Mouse (Mus musculus): Measurements from ENCODE around the gene Fkbp5. TPM values are rescaled to one million over a fixed set of nuclear protein-coding genes. Genes with fewer than 3 reads are reported as not detected.
A peak's percentile ranks its signal among the peaks of the same experiment; 100 is the strongest.
"Not testable (repeated sequence)": the region's sequence is repeated elsewhere in the genome, so short reads cannot be mapped to it uniquely, and the experiment has no call there.

Fkbp5 gene
- polyA plus RNA-seq, 1 experiment = 26.1 TPM

DNA sequence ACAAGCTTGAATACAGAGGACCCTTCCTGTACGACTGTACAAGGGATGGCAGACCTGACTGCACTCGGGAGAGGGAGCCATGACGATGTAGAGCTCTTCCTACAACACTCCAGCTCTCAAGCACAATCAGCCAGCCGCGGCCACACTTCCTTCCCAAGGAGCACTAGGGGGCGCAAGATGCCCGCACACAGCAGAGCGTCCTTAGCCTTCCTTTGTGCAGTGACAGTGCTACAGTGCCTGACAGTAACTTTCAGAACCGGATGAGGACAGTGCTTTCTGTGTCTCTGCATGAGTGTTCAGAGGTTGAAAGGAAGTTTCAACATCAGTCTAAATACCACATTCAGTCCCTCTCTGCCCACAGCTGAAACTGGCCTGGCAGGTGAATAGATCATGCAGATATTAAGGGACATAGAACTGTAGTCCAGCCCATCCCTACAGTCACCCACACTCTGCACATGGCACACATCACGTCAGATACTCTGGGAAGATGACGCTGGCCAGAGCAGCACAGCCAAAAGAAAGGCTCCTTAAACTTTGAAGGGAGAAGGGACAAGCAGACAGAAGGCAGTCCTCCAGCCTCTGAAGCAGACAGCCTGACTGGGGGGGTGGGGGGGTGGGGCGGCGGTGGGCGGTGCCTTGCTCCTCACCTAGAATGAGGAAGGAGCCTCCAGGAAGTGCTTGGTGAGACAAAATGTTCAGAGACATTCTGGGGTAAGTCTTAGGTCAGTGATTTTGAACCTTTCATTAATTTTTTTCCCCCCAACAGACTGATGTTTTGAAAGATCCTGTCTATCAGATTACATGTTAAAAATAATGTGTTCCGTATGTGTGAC lies 109.7 kb downstream of the Fkbp5 start:
- peak; percentile 99 for TF ChIP-seq CTCF (IDR thresholded peaks at IDR 0.05; ENCODE audit: extremely low read depth, insufficient read depth, insufficient read length, insufficient replicate concordance)
- no peak; the same call in 1 of the 2 replicates for TF ChIP-seq POLR2A (IDR thresholded peaks at IDR 0.05; ENCODE audit: low read depth, low read length)
- WGBS = 18% methylated on average over 15 of the region's 15 CpGs
- Histone ChIP-seq H3K36me3 (ENCODE audit: control insufficient read depth, insufficient read depth, low read length) (peaks cover 6% of the 10 kb centered on the region), H3K27me3 (ENCODE audit: control insufficient read depth, insufficient read depth, low read length) (no peaks in the 10 kb centered on the region), H3K4me3 (ENCODE audit: extremely low read depth, insufficient read depth, insufficient read length) (peak overlapping the region; percentile 7; the same call in 1 of the 2 replicates), H3K4me1 (ENCODE audit: control insufficient read depth, insufficient read depth, insufficient read length) (peaks cover 6% of the 10 kb centered on the region; the same call in 1 of the 2 replicates), H3K27ac (ENCODE audit: insufficient read depth, low read length) (peak overlapping the region; percentile 89)
- DNase-seq (ENCODE audit: low read depth in 1 of 2, low spot score in 2 of 2) = peak; percentile 80 to 85

DNA sequence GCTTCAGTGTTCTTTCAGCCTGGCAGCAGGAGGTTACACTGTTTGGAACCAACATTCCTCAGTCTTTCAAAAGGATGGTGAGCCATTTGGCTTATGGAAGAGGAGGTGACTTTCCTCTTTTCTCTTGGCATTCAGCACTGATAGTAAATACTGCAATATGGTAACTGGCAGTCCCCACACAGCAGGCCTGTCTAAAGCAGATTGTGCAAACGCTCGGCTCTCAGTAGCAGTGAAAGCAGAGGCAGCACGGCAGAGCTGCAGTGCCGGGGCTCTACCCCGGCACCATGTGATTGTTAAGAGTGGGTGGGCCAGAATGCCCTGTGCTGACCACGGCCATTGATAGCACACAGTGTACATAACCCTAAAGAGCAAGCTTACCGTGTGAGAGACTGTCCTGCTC lies 110.9 kb downstream of the Fkbp5 start:
- Histone ChIP-seq H3K4me3 (ENCODE audit: extremely low read depth, insufficient read depth, insufficient read length) (no peak overlapping the region), H3K4me1 (ENCODE audit: control insufficient read depth, insufficient read depth, insufficient read length) (peaks cover 6% of the 10 kb centered on the region; the same call in 1 of the 2 replicates), H3K36me3 (ENCODE audit: control insufficient read depth, insufficient read depth, low read length) (peaks cover 7% of the 10 kb centered on the region), H3K27ac (ENCODE audit: insufficient read depth, low read length) (no peak overlapping the region), H3K27me3 (ENCODE audit: control insufficient read depth, insufficient read depth, low read length) (no peaks in the 10 kb centered on the region)
- DNase-seq (ENCODE audit: low read depth in 1 of 2, low spot score in 2 of 2) = no peak
- TF ChIP-seq CTCF (IDR thresholded peaks at IDR 0.05; ENCODE audit: extremely low read depth, insufficient read depth, insufficient read length, insufficient replicate concordance) = no peak
- no peak for TF ChIP-seq POLR2A (IDR thresholded peaks at IDR 0.05; ENCODE audit: low read depth, low read length)
- 89% methylated on average over 7 of the region's 7 CpGs for WGBS

DNA sequence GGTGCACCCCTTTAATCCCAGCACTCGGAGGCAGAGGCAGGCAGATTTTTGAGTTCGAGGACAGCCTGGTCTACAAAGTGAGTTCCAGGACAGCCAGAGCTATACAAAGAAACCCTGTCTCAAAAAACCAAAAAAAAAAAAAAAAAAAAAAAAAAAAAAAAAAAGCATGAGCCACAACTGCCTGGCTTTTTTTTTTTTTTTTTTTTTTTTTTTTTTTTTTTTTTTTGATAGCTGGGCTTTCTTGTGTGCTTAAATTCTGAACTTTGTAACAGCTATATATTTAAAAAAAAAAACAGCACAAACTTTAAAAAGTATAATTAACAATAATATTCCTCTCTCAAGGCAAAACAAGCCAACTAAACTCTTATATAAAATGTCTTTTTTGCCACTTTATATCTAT lies 112.6 kb downstream of the Fkbp5 start:
- not testable (repeated sequence) for H3K4me3 ChIP-seq (ENCODE audit: extremely low read depth, insufficient read depth, insufficient read length); H3K4me1 ChIP-seq (ENCODE audit: control insufficient read depth, insufficient read depth, insufficient read length); H3K27me3 ChIP-seq (ENCODE audit: control insufficient read depth, insufficient read depth, low read length); H3K27ac ChIP-seq (ENCODE audit: insufficient read depth, low read length); DNase-seq (ENCODE audit: low read depth in 1 of 2, low spot score in 2 of 2); H3K36me3 ChIP-seq (ENCODE audit: control insufficient read depth, insufficient read depth, low read length)
- 91% methylated on average over 2 of the region's 2 CpGs for WGBS

DNA sequence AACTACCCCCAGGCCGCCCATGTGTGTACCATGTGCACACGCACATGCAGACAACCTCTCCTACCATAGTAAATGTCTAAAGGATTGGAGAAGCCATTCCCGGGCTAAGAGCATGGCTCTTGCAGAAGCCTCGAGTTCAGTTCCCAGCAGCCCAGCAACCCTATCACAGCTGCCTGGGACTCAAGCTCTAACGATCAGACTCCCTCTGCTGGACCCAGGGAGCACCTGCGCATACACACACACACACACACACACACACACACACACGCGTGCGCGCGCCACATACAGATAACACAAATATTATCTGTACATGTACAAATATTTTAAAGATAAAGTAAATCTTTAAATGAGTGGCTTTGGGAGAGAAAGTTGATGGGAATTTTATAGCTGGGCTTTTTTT lies 113.0 kb downstream of the Fkbp5 start:
- Histone ChIP-seq H3K4me1 (ENCODE audit: control insufficient read depth, insufficient read depth, insufficient read length) (peaks cover 6% of the 10 kb centered on the region; the same call in 1 of the 2 replicates), H3K27me3 (ENCODE audit: control insufficient read depth, insufficient read depth, low read length) (no peaks in the 10 kb centered on the region), H3K36me3 (ENCODE audit: control insufficient read depth, insufficient read depth, low read length) (peaks cover 10% of the 10 kb centered on the region), H3K4me3 (ENCODE audit: extremely low read depth, insufficient read depth, insufficient read length) (no peak overlapping the region), H3K27ac (ENCODE audit: insufficient read depth, low read length) (no peak overlapping the region)
- no peak for DNase-seq (ENCODE audit: low read depth in 1 of 2, low spot score in 2 of 2)
- TF ChIP-seq CTCF (IDR thresholded peaks at IDR 0.05; ENCODE audit: extremely low read depth, insufficient read depth, insufficient read length, insufficient replicate concordance) (no peak), POLR2A (IDR thresholded peaks at IDR 0.05; ENCODE audit: low read depth, low read length) (no peak)
- 98% methylated on average over 11 of the region's 11 CpGs for WGBS

DNA sequence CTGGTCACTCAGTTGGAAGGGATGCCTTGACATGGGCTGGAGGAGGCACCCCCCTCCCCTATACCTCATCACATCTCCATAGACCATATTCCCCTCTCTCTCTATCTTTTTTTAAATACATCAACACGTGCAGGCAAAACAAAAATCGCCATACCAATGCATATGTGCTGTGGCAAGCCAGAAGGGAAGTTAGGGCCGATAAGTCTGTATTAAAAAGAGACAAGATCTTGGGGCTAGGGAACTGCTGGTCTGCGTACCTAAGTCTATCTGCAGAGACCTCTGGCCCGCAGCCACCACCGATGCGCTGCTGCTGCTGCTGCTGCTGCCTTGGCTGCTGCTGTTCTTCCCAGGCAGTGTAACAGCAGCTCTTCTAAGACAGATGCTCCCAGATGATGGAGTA lies 122.3 kb downstream of the Fkbp5 start:
- no peak overlapping the region for H3K27ac ChIP-seq (ENCODE audit: insufficient read depth, low read length)
- 75% methylated on average over 7 of the region's 7 CpGs for WGBS
- H3K4me1 ChIP-seq (ENCODE audit: control insufficient read depth, insufficient read depth, insufficient read length) = no peaks in the 10 kb centered on the region
- no peak overlapping the region for H3K4me3 ChIP-seq (ENCODE audit: extremely low read depth, insufficient read depth, insufficient read length)
- H3K36me3 ChIP-seq (ENCODE audit: control insufficient read depth, insufficient read depth, low read length) = 0 out of 2 replicates have a peak, but pooled peaks cover 2% of the 10 kb centered on the region
- no peaks in the 10 kb centered on the region for H3K27me3 ChIP-seq (ENCODE audit: control insufficient read depth, insufficient read depth, low read length)
- DNase-seq (ENCODE audit: low read depth in 1 of 2, low spot score in 2 of 2) = no peak
- TF ChIP-seq POLR2A (IDR thresholded peaks at IDR 0.05; ENCODE audit: low read depth, low read length) (no peak), CTCF (IDR thresholded peaks at IDR 0.05; ENCODE audit: extremely low read depth, insufficient read depth, insufficient read length, insufficient replicate concordance) (no peak)

DNA sequence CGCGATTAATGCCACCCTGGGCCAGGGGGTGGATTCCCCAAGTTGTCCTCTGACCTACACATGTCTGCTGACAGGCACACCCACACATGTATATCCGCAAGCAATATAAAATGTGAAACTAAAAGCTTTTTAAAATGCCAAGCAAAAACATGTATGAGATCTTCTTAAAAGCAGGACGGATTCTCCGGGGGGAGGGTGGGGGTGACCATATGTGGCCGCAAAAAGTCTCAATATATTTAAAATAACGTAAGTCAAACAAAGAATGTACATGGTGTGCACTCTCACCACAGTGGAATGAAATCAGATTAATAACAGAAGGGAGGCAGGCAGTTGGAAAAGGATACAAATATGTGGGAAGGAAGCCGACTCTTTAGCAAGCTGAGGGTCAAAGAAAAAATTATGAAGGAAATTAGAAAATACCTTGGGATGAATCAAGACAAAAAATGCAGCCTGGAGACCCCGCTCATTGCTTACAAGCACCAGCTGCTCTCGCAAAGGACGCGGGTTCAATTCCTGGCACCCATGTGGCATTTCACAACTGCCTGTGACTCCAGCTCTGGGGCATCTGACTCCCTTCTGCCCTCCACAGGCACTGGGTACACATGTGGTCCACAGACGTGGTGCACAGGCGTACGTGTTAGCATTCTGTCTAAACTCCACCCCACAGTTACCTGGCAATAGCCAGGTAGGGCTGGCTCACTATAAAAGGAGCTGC lies 123.1 kb downstream of the Fkbp5 start:
- Histone ChIP-seq H3K27ac (ENCODE audit: insufficient read depth, low read length) (no peak overlapping the region), H3K4me1 (ENCODE audit: control insufficient read depth, insufficient read depth, insufficient read length) (no peaks in the 10 kb centered on the region), H3K4me3 (ENCODE audit: extremely low read depth, insufficient read depth, insufficient read length) (no peak overlapping the region), H3K36me3 (ENCODE audit: control insufficient read depth, insufficient read depth, low read length) (0 out of 2 replicates have a peak, but pooled peaks cover 2% of the 10 kb centered on the region), H3K27me3 (ENCODE audit: control insufficient read depth, insufficient read depth, low read length) (no peaks in the 10 kb centered on the region)
- 88% methylated on average over 15 of the region's 15 CpGs for WGBS
- DNase-seq (ENCODE audit: low read depth in 1 of 2, low spot score in 2 of 2) = no peak
- TF ChIP-seq CTCF (IDR thresholded peaks at IDR 0.05; ENCODE audit: extremely low read depth, insufficient read depth, insufficient read length, insufficient replicate concordance) (no peak), POLR2A (IDR thresholded peaks at IDR 0.05; ENCODE audit: low read depth, low read length) (no peak)

Data from spleen, adult 2 months (tissue).